Mouse (Mus musculus) cerebellum, adult 18-20 months (tissue): ENCODE data around the gene Epop.

Experiments
- DNase-seq, 2 experiments: peaks; one replicate each; pipeline ENCODE4 v3.0.0; 2021

The Epop gene

GRCm38 (mm10) chr11:97629576-97629975, at the start of gene Epop:
Epop (minus strand) TSS chr11:97629702.
- peak; percentile 76 for DNase-seq

GRCm38 (mm10) chr11:97678301-97678700, 48.8 kb upstream of the Epop start:
- DNase-seq: no peak

GRCm38 (mm10) chr11:97677842-97678241, 48.3 kb upstream of the Epop start:
- DNase-seq: no peak

- no peak for DNase-seq
Observed at GRCm38 (mm10) chr11:97677381-97677780, 47.9 kb upstream of the Epop start.

GRCm38 (mm10) chr11:97676050-97676754, 46.7 kb upstream of the Epop start:
- no peak for DNase-seq

GRCm38 (mm10) chr11:97673148-97673547, 43.6 kb upstream of the Epop start:
- no peak for DNase-seq

- DNase-seq: no peak
Observed at GRCm38 (mm10) chr11:97671177-97671527, 41.6 kb upstream of the Epop start.

GRCm38 (mm10) chr11:97670234-97671176, 41.0 kb upstream of the Epop start:
- DNase-seq: peak in 1 of 2 experiments; percentile 10

GRCm38 (mm10) chr11:97669829-97670228, 40.3 kb upstream of the Epop start:
- DNase-seq: peak in 1 of 2 experiments; percentile 48

GRCm38 (mm10) chr11:97669268-97669667, 39.8 kb upstream of the Epop start:
- DNase-seq: peak in 1 of 2 experiments; percentile 20

- peak in 1 of 2 experiments; percentile 28 for DNase-seq
Observed at GRCm38 (mm10) chr11:97668160-97668559, 38.7 kb upstream of the Epop start.

GRCm38 (mm10) chr11:97666794-97667193, 37.3 kb upstream of the Epop start:
- DNase-seq: peak in 1 of 2 experiments; percentile 21

GRCm38 (mm10) chr11:97666221-97666620, 36.7 kb upstream of the Epop start:
- no peak for DNase-seq

- no peak for DNase-seq
Observed at GRCm38 (mm10) chr11:97665431-97665830, 35.9 kb upstream of the Epop start.

- no peak for DNase-seq
Observed at GRCm38 (mm10) chr11:97664771-97665240, 35.3 kb upstream of the Epop start.

GRCm38 (mm10) chr11:97664339-97664665, 34.8 kb upstream of the Epop start:
- no peak for DNase-seq

GRCm38 (mm10) chr11:97663528-97664338, 34.2 kb upstream of the Epop start:
- DNase-seq: peak; percentile 55 to 56

GRCm38 (mm10) chr11:97662893-97663527, 33.5 kb upstream of the Epop start, which contains the start of gene Mllt6:
Mllt6 (plus strand) TSS chr11:97663414.
- peak; percentile 83 to 87 for DNase-seq

- DNase-seq: peak in 1 of 2 experiments; percentile 45
Observed at GRCm38 (mm10) chr11:97662207-97662892, 32.8 kb upstream of the Epop start.

- peak; percentile 48 to 52 for DNase-seq
Observed at GRCm38 (mm10) chr11:97661648-97662133, 32.2 kb upstream of the Epop start.
